Mouse (Mus musculus): ENCODE measurements around the gene Rac3.

GRCm38 (mm10) chr11:120703696-120704454 is 17.4 kb upstream of the Rac3 start:
- TF ChIP-seq CTCF (IDR thresholded peaks at IDR 0.05; ENCODE audit: control insufficient read depth, insufficient read depth, low read length) (no peak), POLR2A (IDR thresholded peaks at IDR 0.05; ENCODE audit: borderline replicate concordance, control insufficient read depth, low read depth, low read length) (no peak)

All from bone marrow, adult 2 months (tissue).